Mouse (Mus musculus): ENCODE data around the gene Trpm1. TPM values are rescaled to one million over a fixed set of nuclear protein-coding genes. Genes with fewer than 3 reads are reported as not detected.

Gene Trpm1
- total RNA-seq, 2 experiments from 2014 or later: 0.33 TPM; not detected in 1

DNA sequence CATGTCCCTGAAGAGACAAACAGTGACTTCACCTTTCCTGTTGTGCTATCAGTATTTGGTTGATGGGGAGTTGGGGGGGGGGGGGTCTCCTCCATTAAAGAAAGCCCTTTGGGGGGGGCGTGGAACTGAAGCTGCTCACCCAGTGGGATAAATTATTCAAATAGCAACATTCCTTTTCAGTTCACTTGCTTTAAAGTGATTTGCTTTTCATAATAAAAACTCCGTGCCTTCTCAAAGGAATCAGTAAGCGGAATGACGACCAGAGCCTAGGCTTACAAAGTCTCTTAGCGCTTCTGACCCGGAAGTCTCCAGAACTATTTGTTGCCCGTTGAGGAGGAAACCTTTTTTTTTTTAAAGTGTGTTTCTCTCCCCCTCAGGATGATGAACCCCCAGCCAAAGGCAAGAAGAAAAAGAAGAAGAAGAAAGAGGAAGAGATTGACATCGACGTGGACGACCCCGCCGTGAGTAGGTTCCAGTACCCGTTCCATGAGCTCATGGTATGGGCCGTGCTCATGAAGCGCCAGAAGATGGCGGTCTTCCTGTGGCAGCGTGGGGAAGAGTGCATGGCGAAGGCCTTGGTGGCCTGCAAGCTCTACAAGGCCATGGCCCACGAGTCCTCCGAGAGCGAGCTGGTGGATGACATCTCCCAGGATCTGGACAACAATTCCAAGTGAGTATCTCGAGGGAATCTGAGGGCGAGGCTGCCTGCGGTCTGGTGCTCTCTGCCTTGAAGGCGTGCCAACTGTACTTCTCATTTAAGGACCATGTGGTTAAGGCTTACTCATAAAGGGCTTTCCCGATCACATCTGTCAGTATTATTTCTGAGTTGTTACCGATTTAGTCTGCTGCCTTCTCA lies 72.9 kb downstream of the Trpm1 start:
- DNase-seq: no peak
- intact Hi-C loops (cut with DNase I): no loop called here

GRCm38 (mm10) chr7:64227586-64227985 lies 74.0 kb downstream of the Trpm1 start:
- intact Hi-C loops (cut with DNase I): no loop called here
- DNase-seq: no peak

GRCm38 (mm10) chr7:64228300-64228699 lies 74.7 kb downstream of the Trpm1 start:
- DNase-seq: no peak
- intact Hi-C loops (cut with DNase I): no loop called here

GRCm38 (mm10) chr7:64229911-64230310 lies 76.3 kb downstream of the Trpm1 start:
- intact Hi-C loops (cut with DNase I): no loop called here
- DNase-seq: no peak

- intact Hi-C loops (cut with DNase I): no loop called here
- no peak for DNase-seq
These were observed 77.4 kb downstream of the Trpm1 start for GRCm38 (mm10) chr7:64231001-64231400.

GRCm38 (mm10) chr7:64231996-64232395 lies 78.4 kb downstream of the Trpm1 start:
- intact Hi-C loops (cut with DNase I): no loop called here
- DNase-seq: no peak

DNA sequence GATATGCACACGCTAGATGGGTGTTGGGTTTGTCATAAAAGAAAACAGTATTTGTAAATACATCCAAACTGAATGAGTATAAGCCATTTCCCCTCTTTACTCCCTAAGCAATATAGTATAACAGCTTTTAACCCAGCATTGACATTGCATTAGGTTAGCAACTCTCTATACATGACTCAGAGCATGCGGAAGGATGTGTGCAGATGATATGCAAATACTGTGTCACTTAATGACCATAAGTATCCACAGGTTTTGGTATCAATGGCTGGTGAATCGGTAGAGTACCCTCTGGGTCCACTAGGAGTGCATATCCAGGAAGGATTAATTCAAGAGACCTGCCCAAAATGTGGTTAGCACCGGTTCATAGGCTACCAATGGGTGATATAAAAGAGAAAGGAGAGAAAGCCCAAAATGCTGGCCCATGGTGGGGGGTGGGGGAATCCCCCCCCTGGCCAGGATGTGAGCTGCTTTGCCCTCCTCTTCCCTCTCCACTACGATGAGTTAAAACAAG lies 80.7 kb downstream of the Trpm1 start:
- no peak for DNase-seq
- intact Hi-C loops (cut with DNase I): no loop called here

DNA sequence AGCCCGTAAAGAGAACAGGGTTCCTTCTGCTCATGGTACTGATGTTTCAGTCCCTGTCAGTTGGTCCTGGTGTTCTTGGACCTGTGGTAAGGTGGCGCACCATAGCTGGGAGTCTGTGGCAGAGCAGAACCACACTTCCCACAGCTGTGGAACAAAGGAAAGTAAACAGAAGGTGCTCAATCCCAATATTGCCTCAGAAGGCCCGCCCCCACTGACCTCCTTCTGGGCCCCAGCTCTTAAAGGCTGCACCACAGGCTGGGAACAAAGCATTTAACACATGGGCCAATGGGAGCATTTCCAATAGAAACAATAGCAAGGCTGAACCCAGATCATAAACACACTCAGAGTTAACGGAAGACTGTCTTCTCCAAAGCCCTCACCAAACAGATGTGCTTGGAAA lies 82.9 kb downstream of the Trpm1 start:
- intact Hi-C loops (cut with DNase I): no loop called here
- no peak for DNase-seq

DNA sequence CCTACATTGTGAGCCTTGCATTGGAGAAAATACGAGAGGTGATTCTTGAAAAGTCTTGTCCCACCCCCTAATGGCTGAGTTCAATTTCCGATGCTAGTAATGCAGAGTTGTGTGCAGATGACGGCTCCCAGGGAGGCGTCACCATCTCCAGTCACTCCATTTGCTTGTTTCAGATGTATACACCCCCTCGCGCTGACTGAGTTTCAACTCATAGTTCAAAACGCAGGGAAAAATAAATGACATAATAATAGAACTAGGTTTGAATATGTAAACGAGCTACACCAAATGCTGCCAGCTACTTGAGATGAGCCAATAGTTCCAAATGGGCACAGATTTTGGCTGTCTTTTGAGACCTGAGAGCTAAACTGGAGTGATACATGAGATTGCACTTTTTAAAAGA lies 84.1 kb downstream of the Trpm1 start:
- intact Hi-C loops (cut with DNase I): no loop called here
- DNase-seq: no peak

DNA sequence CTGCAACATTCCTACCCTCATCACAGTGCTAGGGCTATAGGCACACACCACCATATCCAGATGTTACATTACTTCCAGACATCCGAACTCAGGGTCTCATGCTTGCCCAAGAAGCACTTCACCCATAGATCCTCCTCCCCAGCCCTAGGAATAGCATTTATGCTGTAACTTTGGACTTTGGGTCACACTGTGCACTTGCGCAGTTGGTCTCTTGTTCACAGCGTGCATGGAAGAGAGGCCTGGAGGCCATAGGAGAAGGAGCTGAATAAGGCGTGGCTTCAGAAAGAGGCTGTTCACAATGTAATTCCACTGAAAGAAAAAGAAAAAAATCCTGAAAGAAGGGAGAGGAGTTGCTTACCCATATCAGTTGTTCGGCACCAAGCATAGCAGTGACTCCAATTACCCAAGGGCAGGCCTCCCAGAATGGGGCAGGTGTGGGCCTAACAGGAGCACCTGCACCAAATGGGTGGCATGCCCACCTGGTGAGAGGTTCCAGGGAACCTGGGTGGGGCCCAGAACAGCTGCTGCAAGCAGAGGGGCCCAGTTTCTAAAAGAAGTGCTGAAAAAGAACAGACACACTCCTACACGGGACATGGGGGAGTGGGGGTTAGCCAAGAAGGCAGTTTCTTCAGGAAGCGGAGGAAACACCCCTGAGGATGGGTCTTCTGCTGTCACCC lies 84.9 kb downstream of the Trpm1 start:
- DNase-seq: no peak
- intact Hi-C loops (cut with DNase I): no loop called here

DNA sequence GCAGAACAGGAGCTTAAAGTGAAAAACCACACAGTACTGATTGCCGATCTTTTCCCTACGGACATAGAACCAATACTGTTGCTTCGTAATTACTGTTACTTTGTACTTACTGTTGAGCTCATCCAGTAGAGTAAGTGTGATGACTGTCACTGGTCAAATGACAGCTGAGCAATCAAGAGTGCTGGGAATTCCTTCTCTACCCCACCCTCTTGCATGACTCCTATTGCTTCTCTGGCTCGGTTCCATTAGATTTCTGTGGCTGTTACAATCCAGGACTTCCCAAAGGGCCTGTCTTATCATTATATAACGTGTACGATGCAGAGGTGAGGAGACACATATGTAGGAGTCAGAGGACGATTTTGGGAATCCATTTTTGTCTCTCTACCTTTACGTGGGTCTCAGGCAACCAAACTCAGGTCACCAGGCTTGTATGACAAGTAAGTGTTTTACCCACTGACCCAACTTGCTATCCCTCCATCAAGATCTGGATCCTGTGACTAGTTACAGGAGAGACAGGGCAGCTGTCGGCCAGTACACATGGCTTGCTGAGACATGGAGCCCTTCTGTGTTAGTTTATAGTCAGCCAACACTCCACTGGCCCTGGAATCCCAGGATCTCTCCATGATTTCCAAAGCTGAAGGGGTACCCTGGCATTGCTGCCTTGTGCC lies 85.6 kb downstream of the Trpm1 start:
- DNase-seq: no peak
- intact Hi-C loops (cut with DNase I): no loop called here

DNA sequence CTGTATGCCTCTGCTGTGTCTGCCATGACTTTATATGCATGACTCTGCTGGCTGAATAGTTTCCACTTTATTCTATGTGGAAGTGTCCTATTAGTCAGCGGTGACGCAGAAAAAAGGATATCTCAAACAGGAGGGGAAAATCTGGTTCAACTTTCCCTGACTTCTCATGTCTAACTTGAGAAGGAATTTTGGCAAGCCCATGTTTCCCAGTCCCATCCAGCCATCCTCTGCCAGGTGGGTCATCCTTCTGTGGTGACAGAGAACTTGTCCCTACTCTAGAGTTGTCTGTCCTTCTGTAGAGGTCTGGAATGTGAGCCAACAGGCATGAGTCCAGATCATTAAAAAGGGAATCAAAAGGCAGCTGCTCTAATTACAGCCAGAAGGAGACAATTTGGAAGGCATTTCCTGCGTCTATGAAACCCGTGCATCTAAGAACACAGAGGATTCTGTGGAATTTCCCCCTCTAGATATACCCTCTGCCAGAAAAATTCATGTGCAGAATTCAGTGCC lies 86.2 kb downstream of the Trpm1 start:
- intact Hi-C loops (cut with DNase I): no loop called here
- peak in 1 of 2 experiments; percentile 7 for DNase-seq

GRCm38 (mm10) chr7:64242424-64242823 lies 88.8 kb downstream of the Trpm1 start:
- DNase-seq: no peak
- intact Hi-C loops (cut with DNase I): no loop called here

GRCm38 (mm10) chr7:64244371-64244770 lies 90.7 kb downstream of the Trpm1 start:
- intact Hi-C loops (cut with DNase I): no loop called here
- DNase-seq: no peak

DNA sequence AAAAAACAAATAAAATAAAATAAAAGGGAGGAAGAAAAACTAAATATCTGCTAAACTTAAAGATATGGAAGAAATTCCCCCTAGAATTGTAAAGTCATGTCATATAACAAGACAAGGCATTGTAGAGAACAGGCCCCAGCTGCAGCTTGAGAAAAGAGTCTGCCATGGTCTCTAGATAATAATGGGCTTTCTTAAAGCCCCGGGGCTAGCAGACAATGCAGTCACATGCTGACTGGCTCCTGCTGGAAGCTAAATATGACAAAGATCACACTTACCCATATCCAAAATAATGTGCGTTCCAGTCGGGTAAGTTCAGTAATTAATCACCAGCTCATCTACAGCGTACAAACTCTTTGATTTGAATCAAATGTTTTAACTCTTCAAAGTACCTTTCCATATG lies 93.1 kb downstream of the Trpm1 start:
- no peak for DNase-seq
- intact Hi-C loops (cut with DNase I): no loop called here

GRCm38 (mm10) chr7:64248352-64248751 lies 94.7 kb downstream of the Trpm1 start:
- DNase-seq: no peak
- intact Hi-C loops (cut with DNase I): no loop called here

- no peak for DNase-seq
These were observed 96.1 kb downstream of the Trpm1 start for GRCm38 (mm10) chr7:64249715-64250114.

DNA sequence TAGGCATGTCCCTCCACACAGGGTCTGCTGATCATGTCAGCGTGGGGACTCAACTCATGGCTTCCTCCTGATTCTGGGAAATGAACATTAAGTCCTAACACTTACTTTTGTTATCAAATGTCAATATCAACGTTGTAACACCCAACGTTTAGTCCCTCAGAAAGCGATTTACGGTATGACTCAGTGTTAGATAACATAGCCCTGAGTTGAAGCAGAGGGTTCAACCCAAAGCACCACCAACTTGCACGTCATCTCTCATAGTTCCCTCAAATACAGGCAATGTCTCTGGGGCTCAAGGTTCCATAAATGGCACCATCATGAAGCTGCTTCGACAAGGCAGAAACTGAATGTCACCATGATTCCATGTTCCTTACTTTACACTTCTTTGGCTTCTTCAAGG lies 96.8 kb downstream of the Trpm1 start:
- intact Hi-C loops (cut with DNase I): no loop called here
- no peak for DNase-seq

More at GRCm38 (mm10) chr7:64249715-64250114, 96.1 kb downstream of the Trpm1 start:
- intact Hi-C loops (cut with DNase I): no loop called here

- no peak for DNase-seq
- intact Hi-C loops (cut with DNase I): no loop called here
These were observed 100.1 kb downstream of the Trpm1 start for GRCm38 (mm10) chr7:64253736-64254135.

DNA sequence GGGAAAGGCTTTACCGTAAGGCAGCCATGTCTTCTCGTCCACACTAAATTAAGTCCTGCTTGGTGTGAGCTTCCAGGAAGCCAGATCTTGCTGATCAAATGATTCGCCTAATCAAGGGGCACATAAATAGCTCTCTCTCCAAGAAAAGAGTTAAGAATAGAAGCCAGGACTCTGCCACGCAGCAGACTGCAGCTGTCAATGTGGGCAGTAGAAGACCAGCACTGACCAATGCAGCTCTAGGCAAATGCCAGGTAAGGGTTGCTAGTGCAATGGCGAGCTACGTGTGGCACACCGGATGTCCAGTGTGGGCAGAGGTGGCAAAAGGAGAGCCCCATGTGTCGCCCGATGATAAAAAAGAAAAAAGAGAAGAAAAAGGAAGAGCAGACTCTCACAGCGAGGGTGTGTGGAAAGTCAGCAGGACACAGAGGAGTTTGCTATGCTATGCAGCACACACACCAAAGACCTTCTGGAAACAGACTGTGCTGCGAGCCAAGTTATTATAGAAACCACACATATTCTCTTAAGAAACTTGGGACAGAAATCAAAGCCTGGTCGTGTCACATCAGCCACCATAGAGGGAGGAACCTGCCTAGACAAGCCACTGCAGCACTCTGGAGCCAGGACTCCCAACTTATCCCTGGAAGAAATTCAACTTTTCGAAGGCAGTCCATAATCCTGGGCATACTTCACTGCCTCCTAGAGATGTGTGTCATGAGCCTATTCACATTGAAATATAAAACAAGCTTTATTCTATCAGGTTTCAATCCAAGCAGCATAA lies 112.1 kb downstream of the Trpm1 start:
- intact Hi-C loops (cut with DNase I): no loop called here
- DNase-seq: no peak
